Mouse (Mus musculus): ENCODE results near the gene Gm128. TPM values are rescaled to one million over a fixed set of nuclear protein-coding genes. Genes with fewer than 3 reads are reported as not detected.
A peak's percentile ranks its signal among the peaks of the same experiment; 100 is the strongest.
"Not testable (repeated sequence)": the region's sequence is repeated elsewhere in the genome, so short reads cannot be mapped to it uniquely, and the experiment has no call there.

Gene Gm128
- total and polyA plus RNA-seq, 2 experiments from 2014 or later, result 0.61 to 1.4 TPM

DNA sequence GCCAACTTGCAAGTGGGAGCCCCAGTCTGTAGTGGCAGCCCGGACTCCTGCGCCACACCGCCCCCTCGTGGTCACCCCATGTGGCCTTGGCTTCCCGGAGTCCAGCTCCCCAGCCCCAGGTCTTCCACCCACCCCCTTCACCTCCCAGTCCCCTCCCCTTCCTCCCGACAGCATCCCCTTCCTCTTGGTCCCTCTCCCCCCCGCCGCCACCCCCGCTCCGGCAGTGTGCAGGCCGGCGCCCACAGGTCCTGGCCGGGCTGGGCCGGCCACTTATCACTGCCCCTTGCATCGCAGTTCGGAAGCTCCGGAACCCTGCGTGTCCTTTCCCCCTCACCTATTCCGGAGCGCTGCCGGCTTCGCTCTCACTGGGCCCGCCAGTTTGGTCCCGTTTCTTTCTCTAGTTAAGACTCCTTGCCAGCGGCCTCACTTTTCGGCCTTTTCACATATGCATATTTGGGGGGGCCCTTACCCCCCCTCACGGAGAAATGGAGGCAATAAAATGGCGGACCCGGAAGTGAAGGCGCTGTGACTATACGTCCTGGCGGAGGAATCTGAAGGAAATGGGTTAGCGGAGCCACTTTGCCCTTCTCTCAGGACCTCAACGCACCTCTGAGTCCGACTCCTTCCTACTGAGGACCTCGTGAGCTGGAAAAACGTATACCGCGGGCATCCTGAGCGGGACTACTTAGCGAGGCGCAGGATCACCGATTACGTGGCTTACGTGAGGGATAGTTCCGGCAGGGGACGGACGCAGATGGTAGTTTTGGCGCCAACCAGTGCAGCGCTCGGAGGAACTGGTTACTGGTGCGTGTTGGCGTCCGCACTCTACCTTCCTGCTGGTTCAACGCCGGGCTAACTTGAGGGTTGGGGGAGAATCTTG lies 23.9 kb downstream of the Gm128 start, which contains the start of gene Gabpb2:
Gabpb2 (minus strand) TSS at position 662 of the 880 bp plus-strand sequence.
- Histone ChIP-seq H3K9me3 (ENCODE audit: low read length) (no peaks in the 10 kb centered on the region), H3K27ac (peak within 1 kb of the TSS; percentile 98), H3K36me3 (ENCODE audit: insufficient read depth, low read length) (peaks cover 21% of the 10 kb centered on the region), H3K4me2 (ENCODE audit: low read depth, low read length) (peak within 1 kb of the TSS; percentile 63), H3K9ac (replicated peaks; ENCODE audit: low read length) (peak within 1 kb of the TSS; percentile 88), H3K27me3 (ENCODE audit: insufficient read depth, low read length) (no peaks in the 10 kb centered on the region), H3K4me3 (ENCODE audit: low read length) (peak within 1 kb of the TSS; percentile 69), H3K4me1 (ENCODE audit: insufficient read depth, low read length) (peaks cover 5% of the 10 kb centered on the region; the same call in 1 of the 2 replicates)
- ATAC-seq (peak; percentile 90), DNase-seq (ENCODE audit: low spot score) (peak; percentile 94)
- TF ChIP-seq CTCF (IDR thresholded peaks at IDR 0.05; ENCODE audit: low read depth), result peak; percentile 86
- under 1% methylated on average over 55 of the region's 56 CpGs for WGBS

DNA sequence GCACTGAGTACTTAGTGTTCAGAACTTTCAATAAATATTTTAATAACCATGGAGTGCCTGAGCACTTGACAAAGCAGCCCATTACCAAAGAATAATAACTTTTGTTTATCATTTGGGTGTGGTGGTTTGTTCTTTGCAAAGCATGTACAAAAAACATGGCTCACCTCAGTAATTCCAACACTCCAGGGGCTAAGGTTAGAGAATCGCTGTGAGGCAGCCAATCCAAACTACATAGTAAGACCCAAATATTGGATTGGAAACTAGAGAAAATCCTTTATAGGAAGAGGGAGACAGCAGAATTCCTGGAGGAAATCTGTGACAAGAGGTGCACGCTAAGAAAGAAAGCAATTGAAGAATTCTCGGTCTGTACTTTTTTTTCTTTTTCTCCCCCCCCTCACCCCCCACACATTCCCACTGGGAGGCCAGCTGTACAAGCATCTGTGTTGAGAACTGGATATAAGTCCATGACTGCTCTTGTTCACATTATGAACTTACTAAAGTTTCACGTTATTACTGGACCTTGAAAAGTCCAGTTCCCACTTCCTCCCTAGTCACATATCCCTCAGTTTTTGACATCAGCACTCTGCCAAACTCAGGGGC lies 24.6 kb downstream of the Gm128 start:
- Histone ChIP-seq H3K4me3 (ENCODE audit: low read length) (peak overlapping the region; percentile 69), H3K36me3 (ENCODE audit: insufficient read depth, low read length) (peaks cover 21% of the 10 kb centered on the region), H3K9me3 (ENCODE audit: low read length) (no peaks in the 10 kb centered on the region), H3K27me3 (ENCODE audit: insufficient read depth, low read length) (no peaks in the 10 kb centered on the region), H3K4me2 (ENCODE audit: low read depth, low read length) (peak overlapping the region; percentile 63), H3K9ac (replicated peaks; ENCODE audit: low read length) (peak overlapping the region; percentile 88; the same call in 1 of the 2 replicates), H3K27ac (peak overlapping the region; percentile 98), H3K4me1 (ENCODE audit: insufficient read depth, low read length) (peaks cover 5% of the 10 kb centered on the region; the same call in 1 of the 2 replicates)
- DNase-seq (ENCODE audit: low spot score), result no peak
- ATAC-seq, result peak; percentile 33
- no peak for TF ChIP-seq CTCF (IDR thresholded peaks at IDR 0.05; ENCODE audit: low read depth)
- 17% methylated on average over 4 of the region's 4 CpGs for WGBS

DNA sequence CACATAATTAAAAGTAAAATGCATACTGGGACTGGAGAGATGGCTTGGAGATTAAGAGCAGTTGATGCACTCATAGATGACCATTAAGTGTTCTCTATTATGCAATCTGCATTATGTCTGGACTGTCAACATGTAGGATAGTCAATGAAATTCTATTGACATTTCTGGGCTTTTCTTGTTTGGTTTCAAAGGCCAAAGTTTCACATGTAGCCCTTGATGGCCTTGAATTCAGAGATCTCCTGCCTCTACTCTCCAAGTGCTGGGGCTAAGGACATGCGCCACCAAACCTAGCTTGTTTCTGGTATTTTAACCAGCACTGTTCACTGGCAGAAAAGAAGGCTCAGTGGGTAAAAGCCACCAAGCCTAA lies 27.8 kb downstream of the Gm128 start:
- WGBS, result 100% methylated on average over 1 of the region's 1 CpGs

DNA sequence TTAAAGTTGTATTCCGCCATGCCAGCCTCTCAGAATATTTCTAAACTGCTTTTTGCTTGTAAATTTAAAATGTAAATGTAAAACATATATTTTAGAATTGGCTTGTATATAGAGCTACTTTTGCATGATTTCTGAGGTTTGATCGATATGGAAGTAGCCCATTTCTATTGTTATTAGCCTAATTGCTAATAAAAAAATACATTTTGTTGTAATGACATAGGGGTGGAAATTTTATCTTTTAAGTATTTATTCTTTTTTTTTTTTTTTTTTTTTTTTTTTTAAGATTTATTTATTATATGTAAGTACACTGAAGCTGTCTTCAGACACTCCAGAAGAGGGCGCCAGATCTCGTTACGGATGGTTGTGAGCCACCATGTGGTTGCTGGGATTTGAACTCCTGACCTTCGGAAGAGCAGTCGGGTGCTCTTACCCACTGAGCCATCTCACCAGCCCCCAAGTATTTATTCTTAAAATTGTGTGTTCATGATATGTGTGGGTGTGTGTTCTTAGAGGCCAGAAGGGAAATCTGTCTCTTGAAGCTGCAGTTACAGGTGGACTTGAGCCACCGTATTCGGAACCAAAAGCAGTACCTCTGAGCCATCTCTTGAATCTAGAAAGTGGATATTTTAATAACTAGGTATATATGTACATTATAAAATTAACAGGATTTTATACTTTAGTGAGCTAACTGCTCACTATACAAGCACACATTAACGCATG lies 28.3 kb downstream of the Gm128 start:
- not testable (repeated sequence) for H3K4me2 ChIP-seq (ENCODE audit: low read depth, low read length); ATAC-seq; H3K4me1 ChIP-seq (ENCODE audit: insufficient read depth, low read length); H3K27me3 ChIP-seq (ENCODE audit: insufficient read depth, low read length); DNase-seq (ENCODE audit: low spot score); H3K27ac ChIP-seq; H3K9me3 ChIP-seq (ENCODE audit: low read length); H3K4me3 ChIP-seq (ENCODE audit: low read length); H3K9ac ChIP-seq (replicated peaks; ENCODE audit: low read length); H3K36me3 ChIP-seq (ENCODE audit: insufficient read depth, low read length)
- WGBS, result 85% methylated on average over 9 of the region's 10 CpGs

More for the DNA sequence above, 27.8 kb downstream of the Gm128 start:
- no peak overlapping the region for H3K9ac ChIP-seq (replicated peaks; ENCODE audit: low read length)
- no peaks in the 10 kb centered on the region for H3K9me3 ChIP-seq (ENCODE audit: low read length)
- H3K4me2 ChIP-seq (ENCODE audit: low read depth, low read length), result no peak overlapping the region
- peaks cover 5% of the 10 kb centered on the region; the same call in 1 of the 2 replicates for H3K4me1 ChIP-seq (ENCODE audit: insufficient read depth, low read length)
- H3K27me3 ChIP-seq (ENCODE audit: insufficient read depth, low read length), result no peaks in the 10 kb centered on the region
- H3K4me3 ChIP-seq (ENCODE audit: low read length), result no peak overlapping the region
- peaks cover 7% of the 10 kb centered on the region for H3K36me3 ChIP-seq (ENCODE audit: insufficient read depth, low read length)
- ATAC-seq (no peak), DNase-seq (ENCODE audit: low spot score) (no peak)
- TF ChIP-seq CTCF (IDR thresholded peaks at IDR 0.05; ENCODE audit: low read depth), result no peak
- no peak overlapping the region for H3K27ac ChIP-seq

DNA sequence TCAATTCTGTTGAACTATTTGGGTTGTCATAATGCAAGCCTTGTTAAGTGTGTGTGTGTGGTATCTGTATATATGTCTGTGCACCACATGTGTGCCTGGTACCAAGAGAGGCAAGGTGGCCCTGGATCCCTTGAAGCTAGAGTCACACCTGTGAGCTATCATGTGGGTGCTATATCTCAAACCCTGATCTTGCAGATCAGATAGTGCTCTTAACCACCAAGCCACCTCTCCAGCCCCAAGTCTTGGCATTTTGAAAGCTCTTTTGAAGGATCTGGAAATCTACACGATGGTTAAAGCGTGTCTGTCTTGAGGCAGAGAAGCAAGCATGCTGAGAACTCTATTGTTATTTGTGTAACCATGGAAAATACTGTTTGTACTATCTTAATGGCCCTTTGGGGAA lies 30.8 kb downstream of the Gm128 start:
- Histone ChIP-seq H3K4me1 (ENCODE audit: insufficient read depth, low read length) (no peaks in the 10 kb centered on the region), H3K4me2 (ENCODE audit: low read depth, low read length) (no peak overlapping the region), H3K9ac (replicated peaks; ENCODE audit: low read length) (no peak overlapping the region), H3K36me3 (ENCODE audit: insufficient read depth, low read length) (peaks cover 7% of the 10 kb centered on the region), H3K9me3 (ENCODE audit: low read length) (no peaks in the 10 kb centered on the region), H3K27me3 (ENCODE audit: insufficient read depth, low read length) (no peaks in the 10 kb centered on the region), H3K27ac (no peak overlapping the region), H3K4me3 (ENCODE audit: low read length) (no peak overlapping the region)
- DNase-seq (ENCODE audit: low spot score) (no peak), ATAC-seq (no peak)
- 32% methylated on average over 2 of the region's 2 CpGs for WGBS
- no peak for TF ChIP-seq CTCF (IDR thresholded peaks at IDR 0.05; ENCODE audit: low read depth)

DNA sequence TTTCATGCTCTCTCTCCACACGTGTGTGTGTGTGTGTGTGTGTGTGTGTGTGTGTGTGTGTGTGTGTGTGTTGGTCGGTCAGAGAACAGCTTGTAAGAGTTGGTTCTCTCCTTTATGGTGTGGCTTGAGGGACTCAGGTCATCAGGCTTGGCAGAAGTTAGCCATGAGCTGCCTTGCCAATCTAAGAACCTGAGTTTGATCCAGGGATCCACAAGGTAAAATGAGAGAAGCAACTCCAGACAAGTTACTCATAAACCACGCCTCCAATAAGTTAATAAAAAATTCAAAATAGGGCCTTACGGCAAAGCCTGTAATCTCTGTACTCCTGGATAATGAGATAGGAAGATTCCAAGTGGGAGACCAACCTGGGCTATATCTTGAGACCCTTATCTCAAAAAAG lies 33.1 kb downstream of the Gm128 start:
- ATAC-seq, result no peak

More for the DNA sequence above, 33.1 kb downstream of the Gm128 start:
- no peak overlapping the region for H3K4me2 ChIP-seq (ENCODE audit: low read depth, low read length)
- H3K27ac ChIP-seq, result no peak overlapping the region
- no peak overlapping the region for H3K4me3 ChIP-seq (ENCODE audit: low read length)
- no peaks in the 10 kb centered on the region for H3K9me3 ChIP-seq (ENCODE audit: low read length)
- WGBS, result 92% methylated on average over 4 of the region's 4 CpGs
- no peak for DNase-seq (ENCODE audit: low spot score)
- no peak for TF ChIP-seq CTCF (IDR thresholded peaks at IDR 0.05; ENCODE audit: low read depth)
- H3K27me3 ChIP-seq (ENCODE audit: insufficient read depth, low read length), result no peaks in the 10 kb centered on the region
- peaks cover 10% of the 10 kb centered on the region; the same call in 1 of the 2 replicates for H3K36me3 ChIP-seq (ENCODE audit: insufficient read depth, low read length)
- H3K4me1 ChIP-seq (ENCODE audit: insufficient read depth, low read length), result no peaks in the 10 kb centered on the region
- H3K9ac ChIP-seq (replicated peaks; ENCODE audit: low read length), result no peak overlapping the region

Measured in hindbrain, postnatal 0 days (tissue).